Mouse (Mus musculus) R1 (cell line): ENCODE results near the gene Samd14.
"Not testable (repeated sequence)": the region's sequence is repeated elsewhere in the genome, so short reads cannot be mapped to it uniquely, and the experiment has no call there.

ENCODE experiments used
- DNase-seq: peaks from one replicate; pipeline ENCODE4 v3.0.0-alpha.2; 2018; ENCODE audit warnings: low read depth, low spot score

Gene Samd14

GRCm38 (mm10) chr11:95006038-95006437 lies 3.6 kb upstream of the Samd14 start:
- DNase-seq = no peak

GRCm38 (mm10) chr11:95006525-95007219 lies 3.0 kb upstream of the Samd14 start:
- peak; percentile 62 for DNase-seq

DNA sequence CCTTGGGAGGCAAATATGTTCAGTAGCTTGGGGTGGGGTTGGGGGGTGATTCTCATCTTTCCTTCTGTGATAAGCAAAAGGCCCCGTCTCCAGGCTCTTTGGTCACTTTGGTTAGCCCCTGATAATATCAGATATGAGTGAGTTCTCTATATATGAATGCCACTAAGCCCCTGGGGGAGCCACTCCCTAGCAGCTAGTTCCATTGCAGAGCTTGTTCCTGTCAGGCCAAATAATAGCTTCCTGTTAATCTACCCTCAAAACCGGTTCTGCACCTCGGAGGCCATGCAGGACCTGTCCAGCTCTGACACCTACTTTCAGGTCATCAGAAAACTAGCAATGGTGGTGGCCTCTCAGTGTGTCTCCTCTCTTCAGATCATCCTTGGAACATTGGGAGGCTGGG lies 2.3 kb upstream of the Samd14 start:
- DNase-seq = no peak

DNA sequence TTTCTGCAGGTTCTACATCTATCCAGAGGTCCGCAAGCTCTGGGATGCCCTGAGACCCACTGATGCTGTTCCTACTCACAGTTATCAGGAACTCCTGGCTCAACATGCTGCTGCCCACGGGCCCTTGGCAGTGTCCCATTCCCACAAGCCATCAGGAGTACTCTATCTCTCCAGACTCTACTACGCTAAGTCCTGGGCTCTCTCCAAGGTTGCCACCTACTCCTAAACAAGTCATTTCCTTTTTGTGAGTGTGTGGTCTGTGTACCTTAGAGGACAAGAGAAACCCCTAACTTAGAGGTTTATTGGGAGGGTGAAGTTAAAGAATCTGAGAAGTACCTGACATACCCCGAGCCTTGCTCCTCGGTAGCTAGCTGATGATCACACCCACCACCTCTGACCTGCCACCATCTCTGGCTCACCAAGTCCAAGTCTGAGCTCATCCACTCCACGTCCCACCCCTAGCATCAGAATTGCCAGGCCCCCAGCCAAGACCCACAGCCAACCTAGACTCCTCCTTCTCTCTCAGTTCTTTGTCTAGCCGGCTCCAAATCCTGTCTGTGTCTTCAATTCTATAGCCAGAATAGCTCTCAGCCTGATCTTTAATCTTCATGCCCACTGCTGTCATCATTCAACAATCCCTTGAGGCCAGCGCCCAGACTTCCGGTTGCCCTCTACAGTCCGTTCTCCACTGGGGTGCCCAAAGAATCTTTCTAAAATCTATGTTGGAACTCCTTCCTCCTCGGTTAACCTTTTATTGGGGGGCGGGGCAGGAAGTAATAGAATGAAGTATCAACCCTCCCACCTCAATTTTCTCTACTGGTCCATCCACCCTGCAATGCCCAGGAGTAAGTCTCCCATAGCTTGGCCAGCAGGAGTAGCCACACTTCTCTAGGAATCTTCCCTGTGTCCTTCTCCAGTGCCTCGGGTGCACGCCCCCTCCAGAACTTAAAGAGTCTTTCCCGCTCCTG lies 734 bp upstream of the Samd14 start:
- no peak for DNase-seq

DNA sequence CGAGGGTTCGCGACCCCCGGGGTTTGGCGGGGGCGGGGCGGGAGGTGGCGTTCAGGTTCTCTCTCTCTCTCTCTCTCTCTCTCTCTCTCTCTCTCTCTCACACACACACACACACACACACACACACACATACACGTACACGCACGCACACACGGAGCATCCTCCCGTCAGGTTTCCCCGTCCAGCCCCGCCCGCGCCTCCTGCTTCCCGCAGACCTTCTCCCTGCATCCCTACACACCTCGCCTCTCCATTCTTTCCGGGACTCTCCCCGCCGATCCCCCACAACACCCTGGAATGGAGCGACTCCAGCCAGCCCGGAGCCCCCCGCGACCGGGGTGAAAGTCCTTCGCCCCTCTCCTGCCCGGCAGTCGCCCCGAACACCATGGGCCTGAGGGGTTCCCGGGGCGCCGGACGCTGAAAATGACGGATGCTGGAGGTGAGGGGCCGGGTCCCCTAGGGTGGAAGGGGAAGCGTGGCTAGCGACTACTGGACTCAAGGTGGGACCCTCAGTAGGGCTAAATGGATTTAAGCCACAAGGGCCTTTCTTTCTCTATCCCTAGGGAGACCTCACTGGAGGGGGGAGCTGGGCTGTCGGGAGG lies 561 bp downstream of the Samd14 start:
- DNase-seq = no peak

DNA sequence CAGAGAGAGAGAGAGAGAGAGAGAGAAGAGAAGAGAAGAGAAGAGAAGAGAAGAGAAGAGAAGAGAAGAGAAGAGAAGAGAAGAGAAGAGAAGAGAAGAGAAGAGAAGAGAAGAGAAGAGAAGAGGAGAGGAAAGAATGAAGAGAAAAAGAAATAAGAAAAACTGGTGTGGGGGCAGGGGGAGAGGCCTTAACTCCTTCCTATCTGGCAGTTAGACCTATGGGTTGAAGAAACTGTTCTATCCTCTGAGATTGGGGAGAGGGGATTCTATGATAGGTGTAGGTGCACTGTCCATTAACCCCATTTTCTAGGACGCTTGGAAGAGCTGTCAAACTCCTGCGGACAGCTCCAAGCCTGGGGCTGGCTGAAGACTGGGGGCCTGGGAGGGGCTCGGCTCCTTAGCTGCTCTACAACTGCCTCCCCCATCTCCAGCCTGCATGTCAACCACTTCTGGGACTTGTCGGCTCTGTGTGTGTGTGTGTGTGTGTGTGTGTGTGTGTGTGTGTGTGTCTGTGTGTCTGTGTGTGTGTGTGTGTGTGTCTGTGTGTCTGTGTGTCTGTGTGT lies 1.2 kb downstream of the Samd14 start:
- not testable (repeated sequence) for DNase-seq

DNA sequence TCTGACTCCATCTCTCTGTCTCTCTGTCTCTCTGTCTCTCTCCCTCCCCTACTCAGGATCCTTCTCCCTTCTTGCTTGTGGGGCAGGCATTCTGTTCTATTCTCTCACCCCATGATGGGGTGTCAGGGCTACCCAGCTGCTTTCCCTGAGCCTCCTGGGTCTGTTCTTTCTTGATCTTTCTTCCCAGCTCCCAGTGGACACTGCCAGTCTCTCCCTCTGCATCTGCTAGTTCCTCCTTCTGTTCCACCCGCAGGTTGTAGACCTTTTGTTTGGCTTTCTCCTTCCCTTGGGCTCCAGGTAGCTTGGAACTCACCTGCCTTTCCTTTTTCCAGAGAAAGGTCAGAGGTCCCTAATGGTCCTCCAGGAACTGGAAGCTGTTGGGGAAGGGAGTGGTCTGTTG lies 1.7 kb downstream of the Samd14 start:
- no peak for DNase-seq

DNA sequence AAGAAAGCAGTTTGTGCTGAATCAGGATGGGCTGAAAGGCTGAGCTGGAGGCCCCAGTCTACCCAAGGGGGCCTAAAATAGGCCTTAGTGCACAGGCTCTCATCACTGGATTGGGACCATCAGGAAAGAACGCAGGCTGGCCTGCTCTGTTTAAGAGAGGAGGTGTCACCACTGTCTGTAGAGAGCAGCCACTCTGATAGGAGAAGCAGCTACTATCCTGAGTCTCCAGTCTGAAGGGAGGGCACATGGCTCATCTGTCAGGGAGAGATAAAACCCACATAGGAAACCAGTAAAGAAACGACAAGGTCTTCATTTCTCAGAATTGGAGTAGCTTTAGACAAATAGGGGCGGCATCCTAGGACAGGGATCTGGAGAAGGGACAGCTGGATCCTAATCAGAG lies 2.4 kb downstream of the Samd14 start:
- DNase-seq = no peak

DNA sequence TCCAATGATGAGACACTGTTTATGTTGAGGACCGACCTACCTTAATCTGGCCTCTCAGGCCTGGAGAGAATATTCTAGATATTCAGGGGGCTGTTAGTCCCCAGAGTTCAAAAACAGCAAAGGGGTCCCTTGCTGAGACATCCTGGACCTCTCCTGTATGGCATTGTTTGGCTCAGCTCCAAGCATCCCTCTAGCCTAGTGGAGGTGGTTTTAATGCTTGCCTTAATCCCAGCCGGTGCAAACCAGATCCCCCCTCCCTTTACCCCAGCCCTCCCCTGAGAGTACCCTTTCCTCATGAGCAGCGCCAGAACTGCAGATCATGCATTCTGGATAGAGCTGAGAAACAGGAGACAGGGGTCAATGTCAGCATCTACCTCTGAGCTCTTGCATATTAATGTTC lies 2.8 kb downstream of the Samd14 start:
- no peak for DNase-seq

- DNase-seq = no peak
Measured at GRCm38 (mm10) chr11:95015484-95015883, 5.8 kb downstream of the Samd14 start.

DNA sequence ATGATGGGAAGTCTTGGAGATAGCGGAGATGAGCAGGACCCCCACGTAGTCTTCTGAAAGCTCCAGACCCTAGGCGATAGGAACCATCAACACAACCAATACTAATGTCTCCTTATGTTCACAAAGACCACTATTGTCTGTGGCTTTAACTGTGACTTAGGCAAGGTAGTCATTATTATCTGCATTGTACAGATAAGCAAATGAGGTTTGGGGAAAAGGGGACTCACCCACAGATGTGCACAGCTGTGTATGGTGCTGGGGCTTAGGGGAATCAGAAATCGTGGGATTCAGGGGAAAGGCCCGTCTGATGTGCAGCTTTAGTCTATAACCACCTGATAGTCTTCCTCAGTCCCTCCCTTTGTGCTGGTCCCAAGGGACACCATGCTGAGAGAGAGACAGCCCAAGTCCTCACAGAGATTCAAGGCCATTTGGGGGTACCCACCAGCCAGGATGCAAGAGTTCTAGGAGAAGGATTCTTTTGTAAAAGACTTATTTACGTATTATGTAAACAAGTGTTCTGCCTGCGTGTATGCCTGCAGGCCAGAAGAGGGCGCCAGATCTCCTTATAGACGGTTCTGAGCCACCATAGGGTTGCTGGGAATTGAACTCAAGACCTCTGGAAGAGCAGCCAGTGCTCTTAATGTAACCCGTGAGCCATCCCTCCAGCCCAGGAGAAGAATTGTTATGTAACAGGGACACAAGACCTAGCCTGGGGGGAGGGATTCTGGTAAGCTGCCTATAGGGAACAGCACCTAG lies 12.7 kb downstream of the Samd14 start:
- DNase-seq = peak; percentile 77

DNA sequence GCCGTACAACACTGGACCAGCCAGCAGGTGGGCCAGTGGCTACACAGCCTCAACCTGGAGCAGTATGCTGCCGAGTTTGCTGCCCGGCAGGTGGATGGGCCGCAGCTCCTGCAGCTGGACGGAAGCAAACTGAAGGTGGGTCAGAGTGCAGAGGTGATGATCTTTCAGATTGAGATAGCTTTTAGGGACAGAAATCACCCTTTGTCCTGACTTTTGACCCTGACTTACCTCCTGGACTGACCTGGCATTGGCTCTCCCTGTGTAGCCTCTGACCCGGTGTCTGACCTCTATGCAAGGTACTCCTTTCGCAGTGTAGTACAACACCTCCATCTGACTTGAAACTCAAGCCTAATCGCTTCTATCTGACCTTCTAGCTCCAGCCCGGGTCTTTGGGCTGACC lies 13.8 kb downstream of the Samd14 start:
- no peak for DNase-seq

- no peak for DNase-seq
Measured at GRCm38 (mm10) chr11:95024439-95025184, 14.9 kb downstream of the Samd14 start.

GRCm38 (mm10) chr11:95025227-95026012 lies 15.7 kb downstream of the Samd14 start:
- DNase-seq = no peak

- no peak for DNase-seq
Measured at GRCm38 (mm10) chr11:95026090-95026542, 16.4 kb downstream of the Samd14 start.

DNA sequence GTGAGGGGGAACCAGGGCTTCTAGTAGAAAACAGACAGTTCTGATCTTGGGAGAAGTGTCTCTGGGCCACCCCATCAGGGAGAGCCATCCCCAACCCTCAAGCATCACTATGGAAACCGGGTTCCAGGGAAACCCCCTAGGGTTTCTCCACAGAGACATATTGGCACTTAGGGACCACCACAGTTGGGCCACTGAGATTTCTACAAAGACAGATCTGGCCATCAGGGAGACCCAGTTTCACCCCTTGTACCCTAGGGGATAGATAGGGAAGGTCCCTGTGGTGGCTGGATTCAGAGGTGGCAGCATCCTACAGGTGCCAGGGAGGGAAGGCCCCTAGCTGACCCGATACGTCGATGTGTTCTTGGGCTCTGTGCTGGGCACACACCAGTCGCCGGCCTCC lies 17.2 kb downstream of the Samd14 start:
- no peak for DNase-seq

DNA sequence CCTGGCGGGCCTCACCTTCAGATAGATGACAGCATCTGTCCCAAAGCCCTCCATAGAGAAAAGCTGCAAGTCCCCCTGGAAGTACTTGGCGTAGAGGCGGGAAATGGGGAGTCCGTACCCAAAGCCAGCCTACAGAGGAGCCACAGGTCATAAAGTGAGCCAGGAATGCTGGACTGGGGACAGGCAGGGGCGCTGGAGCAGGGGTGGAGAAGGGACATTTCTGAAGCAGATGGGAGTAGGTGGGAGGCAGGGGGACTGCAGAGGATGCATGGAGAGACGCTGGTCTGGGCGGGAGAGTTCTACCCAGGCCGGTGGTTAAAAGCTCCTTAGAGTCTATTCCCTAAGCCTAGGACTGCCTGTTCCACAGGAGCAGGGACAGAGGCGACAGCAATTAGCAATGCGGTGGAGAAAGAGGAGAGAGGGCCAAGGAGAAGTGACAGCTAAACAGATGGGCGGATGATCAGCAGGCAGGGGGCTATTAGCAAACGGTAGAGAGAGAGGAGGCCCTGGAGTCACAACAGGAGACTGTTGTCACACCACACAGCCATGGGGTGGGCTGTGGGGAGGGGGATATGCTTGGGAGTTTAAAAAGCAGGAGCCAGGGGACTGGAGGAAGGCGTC lies 18.3 kb downstream of the Samd14 start:
- no peak for DNase-seq

GRCm38 (mm10) chr11:95032945-95033344 lies 23.3 kb downstream of the Samd14 start:
- DNase-seq = no peak

DNA sequence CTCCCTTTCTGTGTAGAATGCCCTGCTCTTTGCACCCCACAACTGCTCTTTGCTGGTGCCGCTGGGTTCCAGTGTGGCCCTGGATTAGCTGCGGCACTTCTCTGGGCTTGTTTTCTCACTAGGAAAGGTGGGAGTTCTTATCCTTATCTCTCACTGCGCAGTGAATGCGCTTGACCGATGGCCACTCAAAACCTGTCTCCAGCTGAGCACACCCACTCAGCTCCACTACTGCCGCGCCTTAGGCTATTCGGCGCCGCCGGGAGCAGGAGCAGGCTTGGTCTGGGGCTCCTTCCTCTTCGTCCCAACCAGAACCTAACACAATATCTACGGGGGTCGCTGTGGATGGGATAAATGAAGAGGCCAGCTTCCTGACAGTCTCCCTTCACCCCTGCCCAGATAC lies 23.9 kb downstream of the Samd14 start:
- no peak for DNase-seq
